Mouse (Mus musculus) embryonic fibroblast, embryonic 13.5 days (primary cell): ENCODE data around the gene Slc35d1.

ENCODE experiments used
- CTCF ChIP-seq: IDR thresholded peaks from 2 replicates; pipeline ENCODE4 v1.5.1; 2011; ENCODE audit warnings: mild to moderate bottlenecking, control low read depth, low read length, moderate library complexity, borderline replicate concordance; ENCODE audit not compliant: insufficient read depth
- POLR2A ChIP-seq: IDR thresholded peaks from 2 replicates; pipeline ENCODE4 v1.6.1; 2011; ENCODE audit warnings: low read depth, mild to moderate bottlenecking, control low read depth, low read length, moderate library complexity

- TF ChIP-seq POLR2A (no peak), CTCF (peak; percentile 75; the same call in 1 of the 2 replicates)
Measured at GRCm38 (mm10) chr4:103146339-103146738, 68.6 kb downstream of the Slc35d1 start.
